Mouse (Mus musculus) kidney, postnatal 0 days (tissue): Measurements from ENCODE around the gene Hlcs. TPM values are rescaled to one million over a fixed set of nuclear protein-coding genes. Genes with fewer than 3 reads are reported as not detected.
A peak's percentile ranks its signal among the peaks of the same experiment; 100 is the strongest.

Experiments used
- ATAC-seq: fragments of 200-750 bp; cut with Nextera tagmentation; replicated peaks from 2 replicates; pipeline ENCODE4 v1.8.0; 2017; ENCODE audit warnings: low read depth, moderate number of reproducible peaks, moderate TSS enrichment, moderate library complexity; ENCODE audit not compliant: low FRiP score
- DNase-seq: peaks from one replicate; pipeline ENCODE4 v3.0.0-alpha.2; 2016; ENCODE audit warnings: low spot score
- H3K27ac ChIP-seq: fragments of 300-500 bp; sonication (generic); 2 replicates; pipeline ENCODE4 v1.5.1; 2014; ENCODE audit warnings: mild to moderate bottlenecking
- H3K27me3 ChIP-seq: fragments of 300-500 bp; sonication (generic); 2 replicates; pipeline ENCODE4 v1.6.1; 2014; ENCODE audit warnings: low read length, mixed read lengths; ENCODE audit not compliant: insufficient read depth
- H3K36me3 ChIP-seq: fragments of 300-500 bp; sonication (generic); 2 replicates; pipeline ENCODE4 v1.6.1; 2014; ENCODE audit warnings: low read length, mixed read lengths; ENCODE audit not compliant: insufficient read depth
- H3K4me1 ChIP-seq: fragments of 300-500 bp; sonication (generic); replicated peaks from 2 replicates; pipeline ENCODE4 v1.6.1; 2014; ENCODE audit warnings: antibody characterized with exemption, low read length, mixed read lengths; ENCODE audit not compliant: insufficient read depth
- H3K4me2 ChIP-seq: fragments of 300-500 bp; sonication (generic); 2 replicates; pipeline ENCODE4 v1.6.1; 2014; ENCODE audit warnings: mild to moderate bottlenecking, low read length, moderate library complexity, mixed read lengths
- H3K4me3 ChIP-seq: fragments of 300-500 bp; sonication (generic); replicated peaks from 2 replicates; pipeline ENCODE4 v1.5.1; 2014; ENCODE audit warnings: low read depth, low read length
- H3K9ac ChIP-seq: fragments of 300-500 bp; sonication (generic); 2 replicates; pipeline ENCODE4 v1.6.1; 2014; ENCODE audit warnings: low read depth, low read length
- H3K9me3 ChIP-seq: fragments of 300-500 bp; sonication (generic); replicated peaks from 2 replicates; pipeline ENCODE4 v1.6.1; 2016; ENCODE audit warnings: low read length, inconsistent platforms, mixed read lengths
- CTCF ChIP-seq: IDR thresholded peaks from 2 replicates; pipeline ENCODE4 v1.5.1; 2016; ENCODE audit warnings: antibody characterized with exemption, low read depth, mild to moderate bottlenecking, moderate library complexity
- WGBS: fragments of 180-500 bp; shearing (Covaris S2); extraction: QIAGEN DNeasy Blood & Tissue Kit; methylation state at CpG from one replicate; pipeline ENCODE4 v1.1.7; 2014; 5-methylcytosine and 5-hydroxymethylcytosine counted together
- polyA plus RNA-seq: library from polyadenylated mRNA; unstranded; fragments of >200 nt; fragmentation: Nextera tagmentation; extraction: Ambion mirVana; gene quantifications from 2 replicates; pipeline ENCODE4 v1.2.1, GENCODE M21; 2015

The Hlcs gene
- 5.0 and 5.9 TPM in 2 replicates for polyA plus RNA-seq

- WGBS: under 1% methylated on average over 64 of the region's 64 CpGs
- TF ChIP-seq CTCF: peak; percentile 90
- no peaks in the 10 kb centered on the region for H3K36me3 ChIP-seq
- H3K4me2 ChIP-seq: peak within 1 kb of the TSS; percentile 65
- no peaks in the 10 kb centered on the region for H3K4me1 ChIP-seq
- H3K9ac ChIP-seq: peak within 1 kb of the TSS; percentile 85
- H3K9me3 ChIP-seq: no peaks in the 10 kb centered on the region
- DNase-seq: peak; percentile 97
- H3K4me3 ChIP-seq: peak within 1 kb of the TSS; percentile 60
- ATAC-seq: peak; percentile 92
- H3K27me3 ChIP-seq: no peaks in the 10 kb centered on the region
- H3K27ac ChIP-seq: peak within 1 kb of the TSS; percentile 99
Observed at GRCm38 (mm10) chr16:94313229-94314030, at the start of gene Hlcs. Gene Hlcs, minus strand, starts transcription at chr16:94313571.

GRCm38 (mm10) chr16:94362174-94362873, 49.0 kb upstream of the Hlcs start:
- H3K9me3 ChIP-seq: no peaks in the 10 kb centered on the region
- peak; percentile 32 for DNase-seq

GRCm38 (mm10) chr16:94360578-94361350, 47.4 kb upstream of the Hlcs start:
- Histone ChIP-seq H3K27me3 (no peaks in the 10 kb centered on the region), H3K4me2 (no peak overlapping the region), H3K27ac (no peak overlapping the region), H3K9ac (no peak overlapping the region), H3K4me3 (no peak overlapping the region), H3K9me3 (no peaks in the 10 kb centered on the region), H3K36me3 (no peaks in the 10 kb centered on the region), H3K4me1 (0 out of 2 replicates have a peak, but pooled peaks cover 6% of the 10 kb centered on the region)
- DNase-seq: no peak
- ATAC-seq: no peak
- WGBS: 83% methylated on average over 13 of the region's 13 CpGs
- no peak for TF ChIP-seq CTCF

More at GRCm38 (mm10) chr16:94362174-94362873, 49.0 kb upstream of the Hlcs start:
- TF ChIP-seq CTCF: no peak
- Histone ChIP-seq H3K4me1 (0 out of 2 replicates have a peak, but pooled peaks cover 6% of the 10 kb centered on the region), H3K4me2 (no peak overlapping the region), H3K27ac (no peak overlapping the region), H3K4me3 (no peak overlapping the region), H3K27me3 (no peaks in the 10 kb centered on the region), H3K9ac (no peak overlapping the region), H3K36me3 (no peaks in the 10 kb centered on the region)
- ATAC-seq: no peak
- WGBS: 47% methylated on average over 10 of the region's 10 CpGs

- TF ChIP-seq CTCF: no peak
- Histone ChIP-seq H3K27me3 (no peaks in the 10 kb centered on the region), H3K27ac (no peak overlapping the region), H3K36me3 (no peaks in the 10 kb centered on the region), H3K9ac (no peak overlapping the region), H3K4me2 (no peak overlapping the region), H3K9me3 (no peaks in the 10 kb centered on the region), H3K4me1 (0 out of 2 replicates have a peak, but pooled peaks cover 6% of the 10 kb centered on the region), H3K4me3 (no peak overlapping the region)
- WGBS: 78% methylated on average over 3 of the region's 3 CpGs
- DNase-seq (no peak), ATAC-seq (no peak)
Observed at GRCm38 (mm10) chr16:94358091-94358490, 44.7 kb upstream of the Hlcs start.

GRCm38 (mm10) chr16:94356776-94357494, 43.6 kb upstream of the Hlcs start:
- Histone ChIP-seq H3K27me3 (no peaks in the 10 kb centered on the region), H3K9me3 (no peaks in the 10 kb centered on the region), H3K36me3 (no peaks in the 10 kb centered on the region), H3K4me2 (no peak overlapping the region), H3K9ac (no peak overlapping the region), H3K27ac (no peak overlapping the region), H3K4me3 (no peak overlapping the region), H3K4me1 (no peaks in the 10 kb centered on the region)
- DNase-seq (no peak), ATAC-seq (no peak)
- no peak for TF ChIP-seq CTCF
- 71% methylated on average over 11 of the region's 11 CpGs for WGBS
